Mouse (Mus musculus): Measurements from ENCODE around the gene Itgb4. TPM values are rescaled to one million over a fixed set of nuclear protein-coding genes. Genes with fewer than 3 reads are reported as not detected.

Itgb4 gene
- polyA plus RNA-seq, 1 experiment from 2014 or later = 0.47 TPM

DNA sequence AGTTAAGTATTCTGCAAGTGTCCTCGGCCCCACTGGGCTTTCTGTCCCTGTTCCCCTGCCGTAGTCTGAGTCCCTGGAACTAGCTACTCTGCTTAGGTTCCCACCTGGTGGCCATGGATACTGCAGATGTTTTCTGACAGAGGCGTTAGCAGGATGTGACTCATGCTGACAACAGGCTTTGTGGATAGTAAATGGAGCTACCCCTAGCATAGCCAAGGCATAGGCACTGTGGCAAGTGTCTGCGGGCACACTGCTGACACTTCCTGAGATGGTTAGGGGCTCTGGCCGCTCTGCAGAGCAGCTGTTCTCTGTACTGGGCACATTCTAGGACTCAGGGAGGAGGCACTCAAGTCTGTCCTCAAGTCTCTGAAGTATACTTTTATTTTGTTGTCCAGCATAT, 19.8 kb upstream of the Itgb4 start:
- WGBS = 92% methylated on average over 5 of the region's 5 CpGs
- peaks cover 88% of the 10 kb centered on the region for H3K36me3 ChIP-seq (replicated peaks)
- H3K9me3 ChIP-seq = no peaks in the 10 kb centered on the region
- H3K4me3 ChIP-seq = no peak overlapping the region
- no peak for DNase-seq (ENCODE audit: extremely low spot score, low spot score)
- no peak overlapping the region for H3K27ac ChIP-seq
- H3K27me3 ChIP-seq (ENCODE audit: poor library complexity, severe bottlenecking) = no peaks in the 10 kb centered on the region
- peaks cover 27% of the 10 kb centered on the region for H3K4me1 ChIP-seq

DNA sequence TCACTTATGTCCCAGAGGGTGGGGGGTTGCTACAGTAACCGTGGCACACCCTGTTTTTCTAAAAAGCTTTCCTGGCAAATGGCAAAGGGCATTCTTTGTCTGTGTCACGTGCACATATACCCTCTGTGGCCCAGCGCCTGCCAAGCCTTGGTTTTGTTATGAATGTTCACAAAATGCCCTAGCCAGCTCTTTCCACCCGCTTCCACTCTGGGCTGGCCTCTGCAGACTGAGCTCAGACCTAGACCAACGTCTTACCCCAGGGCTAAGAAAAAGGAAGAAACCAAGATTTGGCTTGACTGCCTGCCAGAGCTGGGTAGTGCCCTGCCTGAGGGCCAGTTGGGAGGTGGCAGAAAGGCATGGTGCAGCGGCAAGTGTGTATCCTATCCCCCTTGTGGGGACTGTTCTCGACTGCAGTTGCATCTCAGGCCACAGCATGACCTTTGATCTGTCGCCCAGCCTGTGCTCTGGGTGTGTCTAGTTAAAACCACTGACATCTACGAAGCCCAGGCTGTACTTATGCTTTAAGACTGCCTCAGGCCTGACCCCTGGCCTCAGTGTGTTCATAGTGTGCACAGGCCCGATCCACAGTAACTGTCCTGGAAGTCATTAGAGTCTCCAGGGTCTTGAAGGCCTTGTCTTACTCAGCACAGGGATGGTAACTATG, 19.2 kb upstream of the Itgb4 start:
- 68% methylated on average over 10 of the region's 10 CpGs for WGBS
- DNase-seq (ENCODE audit: extremely low spot score, low spot score) = no peak
- H3K27ac ChIP-seq = no peak overlapping the region

DNA sequence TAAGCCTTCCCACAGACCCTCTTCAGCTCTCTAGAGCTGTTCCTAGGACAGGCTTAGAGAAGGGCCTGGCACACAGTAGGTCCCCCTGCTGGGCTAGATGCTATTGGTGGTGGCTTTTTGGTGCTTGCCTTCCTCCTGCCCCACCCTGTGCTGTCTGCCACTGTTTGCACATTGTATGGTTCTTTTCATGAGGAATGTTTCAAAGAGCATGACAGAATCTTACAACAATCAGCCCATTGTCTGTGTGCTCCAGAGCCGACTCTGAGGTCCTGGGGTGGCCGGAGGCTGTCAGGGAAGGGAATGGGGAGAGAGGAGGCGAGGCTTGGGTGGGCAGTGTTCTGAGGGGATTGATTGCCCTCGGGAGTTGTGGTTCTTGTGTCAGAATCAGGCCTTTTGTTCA, 18.1 kb upstream of the Itgb4 start:
- 17% methylated on average over 4 of the region's 4 CpGs for WGBS
- peak; percentile 36 for DNase-seq (ENCODE audit: extremely low spot score, low spot score)
- no peaks in the 10 kb centered on the region for H3K27me3 ChIP-seq (ENCODE audit: poor library complexity, severe bottlenecking)
- H3K4me1 ChIP-seq = peaks cover 27% of the 10 kb centered on the region
- peaks cover 88% of the 10 kb centered on the region for H3K36me3 ChIP-seq (replicated peaks)
- H3K4me3 ChIP-seq = no peak overlapping the region
- H3K27ac ChIP-seq = peak overlapping the region; percentile 53; the same call in 1 of the 2 replicates
- H3K9me3 ChIP-seq = no peaks in the 10 kb centered on the region

More for the DNA sequence above, 19.2 kb upstream of the Itgb4 start:
- peaks cover 27% of the 10 kb centered on the region for H3K4me1 ChIP-seq
- H3K4me3 ChIP-seq = no peak overlapping the region
- no peaks in the 10 kb centered on the region for H3K27me3 ChIP-seq (ENCODE audit: poor library complexity, severe bottlenecking)
- H3K36me3 ChIP-seq (replicated peaks) = peaks cover 88% of the 10 kb centered on the region
- H3K9me3 ChIP-seq = no peaks in the 10 kb centered on the region

DNA sequence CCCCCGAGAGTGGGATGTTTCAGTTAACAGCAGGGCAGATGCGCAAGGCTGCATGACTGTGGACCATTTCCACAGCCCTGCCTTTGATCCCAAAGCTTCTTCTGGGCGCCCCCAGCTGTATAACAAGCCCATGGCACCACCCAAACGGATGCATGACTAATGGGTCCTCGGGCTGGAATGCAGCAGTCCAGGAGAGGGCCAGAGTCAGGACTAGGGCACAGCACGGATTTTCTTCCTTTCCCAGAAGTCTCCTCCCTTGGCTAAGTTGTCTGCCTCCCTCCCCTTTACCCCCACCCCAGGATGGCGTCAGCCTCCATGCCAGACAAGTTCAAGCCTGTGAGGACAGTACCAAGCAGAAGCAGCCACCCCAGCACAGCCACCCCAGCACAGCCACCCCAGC, 16.5 kb upstream of the Itgb4 start:
- Histone ChIP-seq H3K27ac (no peak overlapping the region), H3K36me3 (replicated peaks) (peaks cover 88% of the 10 kb centered on the region), H3K27me3 (ENCODE audit: poor library complexity, severe bottlenecking) (no peaks in the 10 kb centered on the region), H3K9me3 (no peaks in the 10 kb centered on the region), H3K4me3 (no peak overlapping the region), H3K4me1 (peaks cover 27% of the 10 kb centered on the region)
- WGBS = 70% methylated on average over 7 of the region's 7 CpGs
- no peak for DNase-seq (ENCODE audit: extremely low spot score, low spot score)

DNA sequence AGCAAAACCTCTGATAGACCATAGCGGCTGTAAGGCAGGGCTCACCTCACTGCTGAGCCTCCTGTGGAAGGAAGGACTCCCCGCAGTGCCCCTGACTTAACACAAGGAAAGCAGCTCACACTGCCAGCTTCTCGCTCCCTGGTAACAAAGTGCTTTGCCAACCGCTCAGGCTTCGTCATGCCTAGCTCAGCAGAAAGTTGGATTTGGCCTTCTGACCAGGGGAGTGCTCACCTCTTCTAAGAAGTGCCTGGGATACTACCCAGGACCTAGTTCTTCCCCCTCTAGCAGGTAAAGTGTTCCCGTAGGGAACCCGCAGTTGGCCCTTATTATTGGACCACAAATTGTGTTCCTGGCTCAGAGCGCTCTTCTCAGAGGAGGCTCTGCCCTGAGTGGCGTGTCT, 15.5 kb upstream of the Itgb4 start:
- H3K4me3 ChIP-seq = no peak overlapping the region
- no peaks in the 10 kb centered on the region for H3K9me3 ChIP-seq
- H3K36me3 ChIP-seq (replicated peaks) = peaks cover 88% of the 10 kb centered on the region
- H3K27ac ChIP-seq = no peak overlapping the region
- H3K4me1 ChIP-seq = peaks cover 27% of the 10 kb centered on the region
- H3K27me3 ChIP-seq (ENCODE audit: poor library complexity, severe bottlenecking) = no peaks in the 10 kb centered on the region
- no peak for DNase-seq (ENCODE audit: extremely low spot score, low spot score)
- WGBS = 96% methylated on average over 9 of the region's 9 CpGs

DNA sequence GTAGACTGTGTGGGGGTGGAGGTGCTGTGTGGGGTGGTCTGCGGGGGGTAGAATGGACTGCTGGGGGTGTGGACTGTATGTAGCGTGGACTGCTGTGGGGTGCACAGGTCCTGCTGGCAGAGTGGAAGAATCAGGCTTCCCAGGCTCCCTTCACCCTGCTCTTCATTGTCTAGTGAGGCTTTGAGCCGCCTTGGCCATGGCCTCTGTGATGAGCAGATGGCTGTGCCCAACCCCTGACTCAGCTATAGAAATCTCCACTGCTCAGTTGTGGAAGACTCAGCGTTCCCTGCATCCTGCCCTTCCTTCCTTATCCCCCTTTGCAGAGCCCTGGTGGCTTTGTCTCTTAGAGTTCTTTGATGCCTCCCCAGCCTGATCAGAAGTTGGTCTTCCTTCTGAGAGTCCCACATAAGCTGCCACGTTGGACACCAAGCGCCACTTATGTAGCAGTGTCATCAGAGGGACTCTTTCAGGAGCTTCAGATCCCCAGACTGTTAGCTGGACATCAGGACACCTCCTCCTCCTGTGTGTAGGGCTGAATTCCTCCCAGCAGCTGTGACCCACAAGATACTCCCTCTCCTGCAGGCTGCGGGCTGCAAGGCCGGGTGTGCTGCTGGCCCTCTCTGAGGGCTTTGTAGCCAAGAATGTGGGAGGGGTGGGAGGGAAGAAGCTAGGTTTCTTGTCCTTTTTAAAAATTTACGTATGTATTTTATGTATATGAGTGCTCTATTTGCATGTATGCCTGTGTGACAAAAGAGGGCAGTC, 11.7 kb upstream of the Itgb4 start:
- WGBS = 95% methylated on average over 9 of the region's 9 CpGs
- Histone ChIP-seq H3K4me1 (no peaks in the 10 kb centered on the region; the same call in 1 of the 2 replicates), H3K36me3 (replicated peaks) (peaks cover 94% of the 10 kb centered on the region), H3K9me3 (peaks cover 4% of the 10 kb centered on the region; the same call in 1 of the 2 replicates), H3K4me3 (no peak overlapping the region), H3K27me3 (ENCODE audit: poor library complexity, severe bottlenecking) (no peaks in the 10 kb centered on the region), H3K27ac (no peak overlapping the region)
- DNase-seq (ENCODE audit: extremely low spot score, low spot score) = no peak

DNA sequence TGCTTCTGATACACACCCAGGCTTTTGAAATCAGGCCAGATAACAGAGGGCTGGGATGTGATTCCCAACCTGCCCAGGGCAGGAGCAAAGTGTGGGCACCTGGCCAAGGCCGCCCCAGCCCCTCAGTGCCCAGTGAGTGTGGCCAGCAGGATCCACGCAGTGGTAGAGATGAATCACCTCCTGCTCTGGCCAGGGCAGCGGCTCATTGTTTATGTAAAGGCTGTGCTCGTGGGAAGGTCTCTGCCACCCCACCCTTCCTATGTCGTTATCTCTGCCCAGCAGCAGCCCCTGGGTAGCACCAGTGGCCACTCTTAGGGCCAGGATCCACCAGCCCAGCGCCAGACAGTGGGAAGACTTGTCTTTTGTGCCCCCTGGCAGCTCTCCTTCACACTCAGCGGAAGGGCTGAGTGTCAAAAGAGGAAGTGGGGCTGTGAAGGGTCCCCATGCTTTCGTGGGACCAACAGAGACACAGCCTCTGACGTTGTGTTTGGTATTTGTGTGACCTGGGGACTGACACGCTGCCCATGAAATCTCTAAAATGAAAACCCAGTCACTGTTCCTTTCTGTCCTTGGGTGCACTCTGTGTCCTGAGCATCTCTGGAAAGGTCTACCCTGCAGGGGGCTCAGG, 9.4 kb upstream of the Itgb4 start:
- no peak overlapping the region for H3K4me3 ChIP-seq
- H3K36me3 ChIP-seq (replicated peaks) = peaks cover 73% of the 10 kb centered on the region
- 93% methylated on average over 10 of the region's 10 CpGs for WGBS

DNA sequence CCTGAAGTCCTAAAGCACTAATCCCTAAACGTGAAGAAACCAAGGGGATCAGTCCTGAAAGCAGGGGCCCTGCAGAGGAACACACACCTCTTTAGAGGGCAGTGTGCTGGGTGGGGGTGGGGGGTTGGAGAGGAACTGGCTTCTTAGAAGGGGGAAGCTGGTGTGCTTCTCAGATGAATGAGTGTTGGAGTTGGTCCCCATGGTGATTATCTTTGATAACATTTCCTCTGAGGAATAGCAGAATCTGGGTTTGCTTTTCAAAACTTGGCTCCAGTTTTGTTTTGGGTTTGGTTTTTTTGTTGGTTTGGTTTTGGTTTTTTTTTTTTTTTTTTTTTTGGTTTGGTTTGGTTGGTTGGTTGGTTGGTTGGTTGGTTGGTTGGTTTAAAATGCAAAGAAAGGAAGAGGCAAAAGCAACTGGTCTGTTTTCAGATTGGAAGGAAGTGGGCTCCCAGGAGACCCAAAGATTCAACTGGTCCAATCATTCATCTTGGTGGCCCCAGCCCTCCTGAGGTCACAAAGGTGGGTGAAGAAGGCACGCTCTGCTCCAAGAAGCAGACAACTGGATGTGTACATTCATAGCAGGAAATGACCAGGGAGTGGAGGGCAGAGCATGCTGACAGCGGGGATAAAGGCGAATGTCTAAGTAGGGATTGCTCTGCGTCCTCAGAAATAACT, 5.6 kb upstream of the Itgb4 start:
- H3K27ac ChIP-seq = no peak overlapping the region
- H3K9me3 ChIP-seq = peaks cover 4% of the 10 kb centered on the region; the same call in 1 of the 2 replicates
- 77% methylated on average over 5 of the region's 5 CpGs for WGBS
- H3K36me3 ChIP-seq (replicated peaks) = peaks cover 35% of the 10 kb centered on the region
- peaks cover 11% of the 10 kb centered on the region for H3K27me3 ChIP-seq (ENCODE audit: poor library complexity, severe bottlenecking)
- H3K4me1 ChIP-seq = 0 out of 2 replicates have a peak, but pooled peaks cover 2% of the 10 kb centered on the region
- DNase-seq (ENCODE audit: extremely low spot score, low spot score) = no peak
- no peak overlapping the region for H3K4me3 ChIP-seq

More for the DNA sequence above, 9.4 kb upstream of the Itgb4 start:
- no peak for DNase-seq (ENCODE audit: extremely low spot score, low spot score)
- no peak overlapping the region for H3K27ac ChIP-seq
- no peaks in the 10 kb centered on the region for H3K27me3 ChIP-seq (ENCODE audit: poor library complexity, severe bottlenecking)
- H3K4me1 ChIP-seq = no peaks in the 10 kb centered on the region
- H3K9me3 ChIP-seq = peaks cover 4% of the 10 kb centered on the region; the same call in 1 of the 2 replicates

DNA sequence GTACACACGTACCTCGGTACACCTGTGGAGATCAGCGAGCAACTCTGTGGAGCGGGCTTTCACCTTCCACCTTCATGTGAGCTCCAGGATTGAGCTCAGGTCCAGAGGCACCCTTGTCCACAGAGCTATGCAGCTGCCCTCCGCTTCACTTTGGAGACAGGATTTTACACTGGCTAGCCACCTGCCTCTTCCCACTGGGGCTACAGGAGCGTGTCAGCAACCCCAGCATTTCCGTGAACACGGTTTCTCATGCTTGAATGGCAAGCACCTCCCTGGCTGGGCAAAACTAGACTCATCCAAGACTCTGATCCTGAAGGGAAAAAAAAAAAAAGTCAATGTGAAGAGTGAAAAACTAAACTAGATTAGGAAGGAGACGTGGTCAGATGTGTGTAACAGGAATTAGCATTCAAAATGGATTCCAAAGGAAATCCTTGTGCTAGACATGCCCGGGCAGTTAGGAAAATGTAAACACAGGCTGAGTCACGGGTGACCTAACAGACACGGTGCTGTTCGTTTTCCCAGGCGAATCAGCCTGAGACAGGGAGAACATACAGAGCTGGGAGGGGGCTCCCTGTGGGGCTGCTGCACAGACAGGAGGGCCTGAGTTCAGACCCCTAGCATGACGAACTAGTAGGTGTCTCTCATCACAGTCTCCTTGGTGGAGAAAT, 4.4 kb upstream of the Itgb4 start:
- no peak for DNase-seq (ENCODE audit: extremely low spot score, low spot score)
- Histone ChIP-seq H3K27ac (0 out of 2 replicates have a peak overlapping the region, but pooled peaks have one; percentile 25), H3K9me3 (peaks cover 4% of the 10 kb centered on the region; the same call in 1 of the 2 replicates), H3K4me3 (no peak overlapping the region), H3K36me3 (replicated peaks) (peaks cover 22% of the 10 kb centered on the region), H3K27me3 (ENCODE audit: poor library complexity, severe bottlenecking) (peaks cover 24% of the 10 kb centered on the region), H3K4me1 (peaks cover 12% of the 10 kb centered on the region)
- 79% methylated on average over 15 of the region's 15 CpGs for WGBS

DNA sequence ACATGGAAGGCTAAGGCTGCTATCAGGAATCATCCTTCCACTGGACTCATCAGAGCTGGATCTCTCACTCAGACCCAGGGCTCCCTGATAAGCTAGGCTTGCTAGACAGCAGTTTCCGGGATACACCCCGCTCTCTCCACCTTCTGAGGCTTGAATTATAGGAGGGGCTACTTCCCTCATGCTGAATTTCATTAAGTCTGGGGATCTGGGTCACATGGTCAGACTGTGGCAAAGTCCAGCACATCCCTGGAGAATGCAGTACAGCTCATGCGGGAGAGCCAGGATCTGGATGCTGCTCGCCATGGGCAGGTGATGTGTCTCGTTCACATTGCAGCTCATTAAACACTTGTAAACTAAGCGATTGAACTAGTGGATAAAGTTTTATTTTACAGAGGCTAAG, 3.5 kb upstream of the Itgb4 start:
- 79% methylated on average over 6 of the region's 6 CpGs for WGBS
- no peak for DNase-seq (ENCODE audit: extremely low spot score, low spot score)
- Histone ChIP-seq H3K9me3 (peaks cover 4% of the 10 kb centered on the region; the same call in 1 of the 2 replicates), H3K36me3 (replicated peaks) (peaks cover 14% of the 10 kb centered on the region), H3K4me3 (no peak overlapping the region), H3K4me1 (peaks cover 16% of the 10 kb centered on the region), H3K27me3 (ENCODE audit: poor library complexity, severe bottlenecking) (peaks cover 33% of the 10 kb centered on the region), H3K27ac (no peak overlapping the region)

DNA sequence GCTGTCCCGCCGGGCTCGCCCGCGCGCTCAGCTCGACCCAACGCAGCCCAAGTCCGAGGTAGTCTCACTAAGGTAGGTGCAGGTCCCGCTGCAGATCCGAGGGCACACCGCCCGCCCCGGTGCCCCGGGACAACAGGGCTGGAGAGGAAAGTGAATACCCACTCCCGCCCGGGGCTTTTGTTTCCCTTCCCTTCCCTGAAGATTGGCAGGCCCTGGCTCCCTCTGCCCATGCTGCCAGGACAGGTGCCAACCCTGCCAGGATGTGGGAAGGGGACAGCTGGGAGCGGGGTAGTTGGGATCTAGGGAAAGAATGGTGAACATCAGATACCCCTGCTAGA, 543 bp downstream of the Itgb4 start:
- Histone ChIP-seq H3K27me3 (ENCODE audit: poor library complexity, severe bottlenecking) (peaks cover 69% of the 10 kb centered on the region), H3K36me3 (replicated peaks) (no peaks in the 10 kb centered on the region), H3K27ac (peak overlapping the region; percentile 65; the same call in 1 of the 2 replicates), H3K4me3 (peak overlapping the region; percentile 56), H3K4me1 (peaks cover 16% of the 10 kb centered on the region), H3K9me3 (no peaks in the 10 kb centered on the region)
- no peak for DNase-seq (ENCODE audit: extremely low spot score, low spot score)
- WGBS = 3% methylated on average over 18 of the region's 18 CpGs

DNA sequence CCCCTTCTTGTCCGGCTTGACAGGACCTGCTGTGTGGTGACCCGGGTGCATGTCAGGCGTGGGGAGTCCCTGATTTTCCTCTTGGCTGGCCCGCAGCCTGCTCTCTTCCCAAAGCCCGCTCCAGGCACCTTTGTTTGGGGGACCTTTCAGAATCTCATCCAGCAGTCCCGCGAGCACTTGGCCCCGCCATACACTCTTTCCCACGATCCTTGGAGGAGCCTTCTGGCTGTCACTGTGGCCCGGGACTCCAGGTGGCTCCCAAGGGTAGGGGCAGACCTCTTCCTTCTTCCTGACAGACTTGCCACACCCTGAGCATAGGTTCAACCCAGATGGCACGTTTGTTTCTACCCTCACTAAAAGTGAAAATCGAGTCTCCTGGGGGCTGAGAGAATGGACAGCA, 1.0 kb downstream of the Itgb4 start:
- Histone ChIP-seq H3K27me3 (ENCODE audit: poor library complexity, severe bottlenecking) (peaks cover 69% of the 10 kb centered on the region), H3K4me3 (no peak overlapping the region; the same call in 1 of the 2 replicates), H3K27ac (no peak overlapping the region), H3K9me3 (no peaks in the 10 kb centered on the region), H3K36me3 (replicated peaks) (no peaks in the 10 kb centered on the region), H3K4me1 (peaks cover 16% of the 10 kb centered on the region)
- no peak for DNase-seq (ENCODE audit: extremely low spot score, low spot score)
- WGBS = 43% methylated on average over 12 of the region's 12 CpGs

Measured in forebrain, embryonic 10.5 days (tissue).